Mouse (Mus musculus) forebrain, postnatal 0 days (tissue): ENCODE measurements around the gene Mrap. TPM values are rescaled to one million over a fixed set of nuclear protein-coding genes. Genes with fewer than 3 reads are reported as not detected.

ENCODE experiments used
- ATAC-seq: fragments of 200-750 bp; cut with Nextera tagmentation; 2 replicates; pipeline ENCODE4 v1.8.0; 2017; ENCODE audit warnings: mild to moderate bottlenecking, moderate library complexity
- DNase-seq: peaks from one replicate; pipeline ENCODE4 v3.0.0-alpha.2; 2015
- H3K27ac ChIP-seq: fragments of 300-500 bp; sonication (generic); 2 replicates; pipeline ENCODE4 v1.5.1; 2014; ENCODE audit warnings: low read depth, mild to moderate bottlenecking, antibody characterized with exemption, low read length, moderate library complexity, mixed read lengths
- H3K27me3 ChIP-seq: fragments of 300-500 bp; sonication (generic); 2 replicates; pipeline ENCODE4 v1.6.1; 2014; ENCODE audit warnings: mild to moderate bottlenecking, low read length, mixed read lengths; ENCODE audit not compliant: insufficient read depth
- H3K36me3 ChIP-seq: fragments of 300-500 bp; sonication (generic); 2 replicates; pipeline ENCODE4 v1.6.1; 2014; ENCODE audit warnings: mild to moderate bottlenecking, moderate library complexity; ENCODE audit not compliant: insufficient read depth
- H3K4me1 ChIP-seq: fragments of 300-500 bp; sonication (generic); 2 replicates; pipeline ENCODE4 v1.6.1; 2014; ENCODE audit warnings: antibody characterized with exemption; ENCODE audit not compliant: insufficient read depth
- H3K4me2 ChIP-seq: fragments of 300-500 bp; sonication (generic); 2 replicates; pipeline ENCODE4 v1.6.1; 2014; ENCODE audit warnings: low read depth, mild to moderate bottlenecking, moderate library complexity
- H3K4me3 ChIP-seq: fragments of 300-500 bp; sonication (generic); 2 replicates; pipeline ENCODE4 v1.5.1; 2014; ENCODE audit warnings: low read depth, low read length, mixed read lengths
- H3K9ac ChIP-seq: fragments of 300-500 bp; sonication (generic); 2 replicates; pipeline ENCODE4 v1.6.1; 2014; ENCODE audit warnings: mild to moderate bottlenecking
- H3K9me3 ChIP-seq: fragments of 300-500 bp; sonication (generic); 2 replicates; pipeline ENCODE4 v1.6.1; 2016; ENCODE audit warnings: low read length
- CTCF ChIP-seq: sonication (generic); IDR thresholded peaks from 2 replicates; pipeline ENCODE4 v1.5.1; 2016; ENCODE audit warnings: antibody characterized with exemption, control low read depth, low read depth
- WGBS: fragments of 180-500 bp; shearing (Covaris S2); extraction: QIAGEN DNeasy Blood & Tissue Kit; methylation state at CpG from one replicate; pipeline ENCODE4 v1.1.7; 2014; 5-methylcytosine and 5-hydroxymethylcytosine counted together
- polyA plus RNA-seq: library from polyadenylated mRNA; unstranded; fragments of >200 nt; fragmentation: Nextera tagmentation; extraction: Ambion mirVana; gene quantifications from 2 replicates; pipeline ENCODE4 v1.2.1, GENCODE M21; 2015
- total RNA-seq: library from RNA; depleted of rRNA; stranded (reverse); fragments of >200 nt; gene quantifications from 2 replicates; pipeline ENCODE4 v1.2.3, GENCODE M21; 2014

Gene Mrap
- total and polyA plus RNA-seq, 2 experiments from 2014 or later = 0.77 to 1.00 TPM

GRCm38 (mm10) chr16:90701541-90701940 is 36.5 kb upstream of the Mrap start:
- H3K27ac ChIP-seq = no peak overlapping the region
- ATAC-seq (no peak), DNase-seq (no peak)
- no peak overlapping the region for H3K4me3 ChIP-seq
- H3K27me3 ChIP-seq = no peaks in the 10 kb centered on the region
- WGBS = 88% methylated on average over 2 of the region's 2 CpGs
- no peaks in the 10 kb centered on the region for H3K4me1 ChIP-seq
- H3K36me3 ChIP-seq = no peaks in the 10 kb centered on the region
- H3K4me2 ChIP-seq = no peak overlapping the region
- TF ChIP-seq CTCF = no peak
- no peaks in the 10 kb centered on the region for H3K9me3 ChIP-seq
- H3K9ac ChIP-seq = no peak overlapping the region

- no peak overlapping the region for H3K4me2 ChIP-seq
- H3K9ac ChIP-seq = no peak overlapping the region
- ATAC-seq = no peak
- no peaks in the 10 kb centered on the region for H3K36me3 ChIP-seq
- no peak overlapping the region for H3K4me3 ChIP-seq
- H3K27ac ChIP-seq = no peak overlapping the region
- H3K27me3 ChIP-seq = no peaks in the 10 kb centered on the region
- TF ChIP-seq CTCF = no peak
- no peaks in the 10 kb centered on the region for H3K9me3 ChIP-seq
- H3K4me1 ChIP-seq = no peaks in the 10 kb centered on the region
- 48% methylated on average over 1 of the region's 1 CpGs for WGBS
- no peak for DNase-seq
Observed at GRCm38 (mm10) chr16:90703646-90704045, 34.4 kb upstream of the Mrap start.

GRCm38 (mm10) chr16:90704161-90704825 is 33.7 kb upstream of the Mrap start:
- no peak overlapping the region for H3K9ac ChIP-seq
- WGBS = 86% methylated on average over 13 of the region's 13 CpGs

GRCm38 (mm10) chr16:90706279-90706678 is 31.7 kb upstream of the Mrap start:
- H3K9ac ChIP-seq = no peak overlapping the region
- H3K27me3 ChIP-seq = no peaks in the 10 kb centered on the region
- no peak for DNase-seq
- TF ChIP-seq CTCF = no peak
- peaks cover 12% of the 10 kb centered on the region; the same call in 1 of the 2 replicates for H3K4me1 ChIP-seq
- H3K4me2 ChIP-seq = no peak overlapping the region
- ATAC-seq = no peak
- 57% methylated on average over 3 of the region's 3 CpGs for WGBS
- H3K4me3 ChIP-seq = no peak overlapping the region
- H3K36me3 ChIP-seq = no peaks in the 10 kb centered on the region
- H3K27ac ChIP-seq = no peak overlapping the region
- H3K9me3 ChIP-seq = no peaks in the 10 kb centered on the region

More at GRCm38 (mm10) chr16:90704161-90704825, 33.7 kb upstream of the Mrap start:
- Histone ChIP-seq H3K27ac (no peak overlapping the region), H3K4me1 (0 out of 2 replicates have a peak, but pooled peaks cover 5% of the 10 kb centered on the region), H3K4me3 (no peak overlapping the region), H3K27me3 (no peaks in the 10 kb centered on the region), H3K4me2 (no peak overlapping the region), H3K9me3 (no peaks in the 10 kb centered on the region), H3K36me3 (no peaks in the 10 kb centered on the region)
- TF ChIP-seq CTCF = no peak
- DNase-seq = no peak
- ATAC-seq = no peak

- peak overlapping the region; percentile 59 for H3K4me2 ChIP-seq
- H3K4me3 ChIP-seq = peak overlapping the region; percentile 34
- peaks cover 12% of the 10 kb centered on the region; the same call in 1 of the 2 replicates for H3K4me1 ChIP-seq
- no peaks in the 10 kb centered on the region for H3K9me3 ChIP-seq
- peak overlapping the region; percentile 83 for H3K27ac ChIP-seq
- no peaks in the 10 kb centered on the region for H3K27me3 ChIP-seq
- peak; percentile 93 for ATAC-seq
- peak overlapping the region; percentile 54 for H3K9ac ChIP-seq
- no peaks in the 10 kb centered on the region for H3K36me3 ChIP-seq
- DNase-seq = peak; percentile 93
- WGBS = 4% methylated on average over 17 of the region's 17 CpGs
- TF ChIP-seq CTCF = peak; percentile 12; the same call in 1 of the 2 replicates
Observed at GRCm38 (mm10) chr16:90709711-90710289, 28.2 kb upstream of the Mrap start.

GRCm38 (mm10) chr16:90710313-90710712 is 27.7 kb upstream of the Mrap start:
- TF ChIP-seq CTCF = no peak
- Histone ChIP-seq H3K36me3 (no peaks in the 10 kb centered on the region), H3K4me1 (peaks cover 12% of the 10 kb centered on the region; the same call in 1 of the 2 replicates), H3K4me2 (peak overlapping the region; percentile 59), H3K27me3 (no peaks in the 10 kb centered on the region), H3K4me3 (peak overlapping the region; percentile 34), H3K9me3 (no peaks in the 10 kb centered on the region), H3K9ac (peak overlapping the region; percentile 54), H3K27ac (peak overlapping the region; percentile 83)
- DNase-seq (no peak), ATAC-seq (no peak)
- WGBS = 66% methylated on average over 12 of the region's 12 CpGs

- no peaks in the 10 kb centered on the region for H3K9me3 ChIP-seq
- H3K27ac ChIP-seq = no peak overlapping the region
- no peak for TF ChIP-seq CTCF
- no peak for DNase-seq
- H3K4me2 ChIP-seq = no peak overlapping the region
- no peaks in the 10 kb centered on the region for H3K27me3 ChIP-seq
- H3K36me3 ChIP-seq = peaks cover 9% of the 10 kb centered on the region; the same call in 1 of the 2 replicates
- H3K9ac ChIP-seq = no peak overlapping the region
- H3K4me1 ChIP-seq = no peaks in the 10 kb centered on the region
- 91% methylated on average over 4 of the region's 4 CpGs for WGBS
- ATAC-seq = no peak
- no peak overlapping the region for H3K4me3 ChIP-seq
Observed at GRCm38 (mm10) chr16:90724051-90724450, 14.0 kb upstream of the Mrap start.
